ENCODE assay signal across 9 mouse cellular contexts in genomic region chr13:21171156-21171530, GRCm38 (mm10). TPM values are rescaled to one million over a fixed set of nuclear protein-coding genes. Genes with fewer than 3 reads are reported as not detected.
DNase-seq lines count a peak whose midpoint lies in the region; ATAC-seq and TF ChIP-seq lines count a peak whose summit lies in the region.
"Had no signal": no experiment of that assay in that cellular context is flagged by ENCODE, and none has a peak within 500 bp of the region (broad histone marks: within the 10 kb centered on the region; RNA-seq: fewer than 3 reads in every experiment).

No protein-coding gene starts in this region.

- H3K27ac ChIP-seq in heart, embryonic 13.5 days (replicated peaks): peak overlapping the region; percentile 46; the same call in 1 of the 2 replicates
- no peak overlapping the region for H3K27ac ChIP-seq in heart, adult 2 months
- H3K27ac ChIP-seq in MEL (ENCODE audit: control insufficient read depth, low read depth, low read length): no peak overlapping the region
- H3K27ac ChIP-seq in embryonic fibroblast, embryonic 13.5 days (ENCODE audit: insufficient read depth, low read length): no peak overlapping the region
- H3K27ac ChIP-seq in limb, embryonic 14.5 days (replicated peaks; ENCODE audit: low read depth, low read length): no peak overlapping the region

- no peak for TF ChIP-seq CTCF in heart, adult 2 months (IDR thresholded peaks at IDR 0.05)
- TF ChIP-seq CTCF in MEL (IDR thresholded peaks at IDR 0.05 in 2 of 3, conservative IDR thresholded peaks at IDR 0.05 in 1 of 3; ENCODE audit: control insufficient read depth in 1 of 3, insufficient read depth in 1 of 3, low read depth in 2 of 3, low read length in 3 of 3, poor library complexity in 1 of 3, severe bottlenecking in 1 of 3): no peak
- no peak for TF ChIP-seq CTCF in embryonic fibroblast, embryonic 13.5 days (IDR thresholded peaks at IDR 0.05; ENCODE audit: borderline replicate concordance, insufficient read depth, low read length)

- no peaks in the 10 kb centered on the region for H3K36me3 ChIP-seq in heart, embryonic 13.5 days
- no peaks in the 10 kb centered on the region for H3K36me3 ChIP-seq in heart, adult 2 months (ENCODE audit: control insufficient read depth, insufficient read depth, low read length)
- peaks cover 0 to 12% of the 10 kb centered on the region in 2 experiments; a peak in 2 of 4 replicates for H3K36me3 ChIP-seq in MEL (ENCODE audit: control insufficient read depth in 1 of 2, insufficient read depth in 2 of 2, low read length in 2 of 2)
- H3K36me3 ChIP-seq in limb, embryonic 14.5 days (ENCODE audit: control insufficient read depth, insufficient read depth, low read length): no peaks in the 10 kb centered on the region
- no peaks in the 10 kb centered on the region for H3K36me3 ChIP-seq in splenic B cell, adult 2 months (ENCODE audit: control insufficient read depth, insufficient read depth, low read length, poor library complexity, severe bottlenecking)

- DNase-seq in heart, adult 2 months: no peak
- peak; percentile 82 for DNase-seq in MEL (ENCODE audit: low read depth, low spot score)
- peak; percentile 23 for DNase-seq in limb, embryonic 14.5 days (ENCODE audit: low spot score)
- DNase-seq in splenic B cell, adult 2 months (ENCODE audit: low read depth, low spot score): peak; percentile 15
- no peak for DNase-seq in lung, postnatal 36 days

- TF ChIP-seq POLR2A in heart, adult 2 months (IDR thresholded peaks at IDR 0.05; ENCODE audit: insufficient read depth, low read depth, low read length): no peak
- TF ChIP-seq POLR2A in MEL (IDR thresholded peaks at IDR 0.05; ENCODE audit: control insufficient read depth in 1 of 2, insufficient read depth in 1 of 2, low read depth in 1 of 2, low read length in 2 of 2, poor library complexity in 1 of 2): no peak
- no peak for TF ChIP-seq POLR2A in embryonic fibroblast, embryonic 13.5 days (IDR thresholded peaks at IDR 0.05; ENCODE audit: low read depth, low read length)
- no peak for TF ChIP-seq POLR2A in limb, embryonic 14.5 days (IDR thresholded peaks at IDR 0.05; ENCODE audit: borderline replicate concordance, extremely low read depth, insufficient read depth, insufficient read length)

- TF ChIP-seq RAD21 in MEL (IDR thresholded peaks at IDR 0.05; ENCODE audit: low read depth, low read length): no peak

- H3K9ac ChIP-seq in heart, embryonic 13.5 days: peak overlapping the region; percentile 73
- no peak overlapping the region for H3K9ac ChIP-seq in heart, adult 2 months (ENCODE audit: low read depth, low read length)
- H3K9ac ChIP-seq in MEL (ENCODE audit: control insufficient read depth, low read depth, low read length, poor library complexity, severe bottlenecking): peak overlapping the region; percentile 53
- H3K9ac ChIP-seq in limb, embryonic 14.5 days (ENCODE audit: low read depth, low read length, severe bottlenecking): no peak overlapping the region

- no peaks in the 10 kb centered on the region for H3K9me3 ChIP-seq in heart, embryonic 13.5 days
- no peaks in the 10 kb centered on the region for H3K9me3 ChIP-seq in MEL (replicated peaks; ENCODE audit: insufficient read depth, low read length)
- no peaks in the 10 kb centered on the region for H3K9me3 ChIP-seq in limb, embryonic 14.5 days (ENCODE audit: control insufficient read depth, low read length)

- H3K4me2 ChIP-seq in heart, embryonic 13.5 days: peak overlapping the region; percentile 85
- H3K4me2 ChIP-seq in limb, embryonic 14.5 days (replicated peaks; ENCODE audit: low read depth, low read length, severe bottlenecking): peak overlapping the region; percentile 67

- H3K4me1 ChIP-seq in heart, embryonic 13.5 days: peaks cover 30% of the 10 kb centered on the region
- H3K4me1 ChIP-seq in heart, adult 2 months (ENCODE audit: control insufficient read depth, insufficient read depth, low read length): no peaks in the 10 kb centered on the region; the same call in 1 of the 2 replicates
- H3K4me1 ChIP-seq in MEL (ENCODE audit: control insufficient read depth in 1 of 2, insufficient read depth in 2 of 2, low read length in 2 of 2): peaks cover 0 to 7% of the 10 kb centered on the region in 2 experiments; a peak in 2 of 4 replicates
- 0 out of 2 replicates have a peak, but pooled peaks cover 2% of the 10 kb centered on the region for H3K4me1 ChIP-seq in embryonic fibroblast, embryonic 13.5 days (ENCODE audit: control insufficient read depth, insufficient read depth, low read length)
- H3K4me1 ChIP-seq in limb, embryonic 14.5 days (ENCODE audit: control insufficient read depth, insufficient read depth, low read length): peaks cover 6% of the 10 kb centered on the region; the same call in 1 of the 2 replicates

- H3K4me3 ChIP-seq in heart, embryonic 13.5 days: peak overlapping the region; percentile 68
- H3K4me3 ChIP-seq in heart, adult 2 months: no peak overlapping the region
- H3K4me3 ChIP-seq in MEL (ENCODE audit: control insufficient read depth in 1 of 2, insufficient read depth in 1 of 2, low read depth in 2 of 2, low read length in 2 of 2): peak overlapping the region; percentile 60 to 61
- H3K4me3 ChIP-seq in embryonic fibroblast, embryonic 13.5 days (ENCODE audit: insufficient read depth, low read length): peak overlapping the region; percentile 11; the same call in 1 of the 2 replicates
- peak overlapping the region; percentile 54 for H3K4me3 ChIP-seq in limb, embryonic 14.5 days (replicated peaks; ENCODE audit: low read length)

- intact Hi-C loops in heart, adult 2 months (cut with DNase I): loop anchor here (2.0 to 10.0 kb wide), 5 partner anchors 106 to 1076 kb away; partner anchors contain the start of genes Elmo1 and Zscan26

- no peaks in the 10 kb centered on the region for H3K27me3 ChIP-seq in heart, embryonic 13.5 days (replicated peaks)
- H3K27me3 ChIP-seq in heart, adult 2 months (ENCODE audit: control insufficient read depth, insufficient read depth, low read length): no peaks in the 10 kb centered on the region
- H3K27me3 ChIP-seq in MEL (ENCODE audit: control insufficient read depth in 1 of 2, insufficient read depth in 2 of 2, low read length in 2 of 2): no peaks in the 10 kb centered on the region
- no peaks in the 10 kb centered on the region for H3K27me3 ChIP-seq in limb, embryonic 14.5 days (ENCODE audit: control insufficient read depth, insufficient read depth, low read length)
- H3K27me3 ChIP-seq in splenic B cell, adult 2 months (ENCODE audit: control insufficient read depth, insufficient read depth, low read length, poor library complexity, severe bottlenecking): no peaks in the 10 kb centered on the region
- H3K27me3 ChIP-seq: Patski had no signal

- 11% methylated on average over 15 of the region's 15 CpGs for WGBS in heart, embryonic 13.5 days
- WGBS in heart, adult 2 months: 26% methylated on average over 15 of the region's 15 CpGs
- 8% methylated on average over 15 of the region's 15 CpGs for WGBS in limb, embryonic 14.5 days

- TF ChIP-seq EP300 in heart, adult 2 months (IDR thresholded peaks at IDR 0.05; ENCODE audit: insufficient read depth, low read depth, low read length): no peak
- no peak for TF ChIP-seq EP300 in MEL (IDR thresholded peaks at IDR 0.05; ENCODE audit: low read depth in 1 of 2, low read length in 2 of 2)

- H3K79me2 ChIP-seq in heart, adult 2 months (replicated peaks; ENCODE audit: control insufficient read depth, insufficient read depth, low read length): no peaks in the 10 kb centered on the region
- H3K79me2 ChIP-seq in MEL (ENCODE audit: control insufficient read depth, insufficient read depth, low read length, poor library complexity): no peaks in the 10 kb centered on the region

- no peak for ATAC-seq in heart, embryonic 13.5 days (ENCODE audit: extremely low read depth, insufficient number of reproducible peaks, low FRiP score, low TSS enrichment)
- no peak for ATAC-seq in limb, embryonic 14.5 days (ENCODE audit: low FRiP score, low read depth)
- ATAC-seq in frontal cortex, adult (ENCODE audit: low TSS enrichment): no peak
- ATAC-seq: Patski had no signal

RNA-seq across cellular contexts. Expression of gene Trim27, which starts 8.1 kb away (rescaled TPM):
- polyA plus RNA-seq in heart, embryonic 13.5 days (2015; fragmentation: Nextera tagmentation; extraction: Ambion mirVana): 80.3 and 83.4 TPM in 2 replicates
- total RNA-seq in heart, adult 2 months (2021): 10 to 100 TPM; 18.8 to 19.8 TPM
- 13.5 and 17.2 TPM in 2 replicates for polyA plus RNA-seq in heart, adult 2 months (2012; rRNA removed)
- 257 and 258 TPM in 2 replicates for total RNA-seq in MEL (2012; rRNA removed)
- 100 to 1,000 TPM; 311 to 339 TPM for polyA plus RNA-seq in MEL (2012; ENCODE audit: insufficient read depth in 1 of 2, insufficient read length in 2 of 2, low read depth in 1 of 2, low replicate concordance in 2 of 2, missing spikeins in 1 of 2)
- 52.0 and 61.4 TPM in 2 replicates for polyA plus RNA-seq in embryonic fibroblast, embryonic 13.5 days (2011; ENCODE audit: insufficient read length, low read depth, missing spikeins)
- 101 and 110 TPM in 2 replicates for polyA plus RNA-seq in limb, embryonic 14.5 days (2012; rRNA removed)
- 123 and 137 TPM in 2 replicates for polyA plus RNA-seq in limb, embryonic 14.5 days (2014; fragmentation: Nextera tagmentation; extraction: Ambion mirVana)

RNA-seq across cellular contexts. Expression of gene Olfr1368, which starts 25.5 kb away (rescaled TPM):
- not detected in 2 replicates for polyA plus RNA-seq in heart, embryonic 13.5 days (2015; fragmentation: Nextera tagmentation; extraction: Ambion mirVana)
- total RNA-seq in heart, adult 2 months (2021): not detected
- not detected in 2 replicates for polyA plus RNA-seq in heart, adult 2 months (2012; rRNA removed)
- total RNA-seq in MEL (2012; rRNA removed): not detected in 2 replicates
- not detected for polyA plus RNA-seq in MEL (2012; ENCODE audit: insufficient read depth in 1 of 2, insufficient read length in 2 of 2, low read depth in 1 of 2, low replicate concordance in 2 of 2, missing spikeins in 1 of 2)
- polyA plus RNA-seq in embryonic fibroblast, embryonic 13.5 days (2011; ENCODE audit: insufficient read length, low read depth, missing spikeins): not detected in 2 replicates
- not detected in 2 replicates for polyA plus RNA-seq in limb, embryonic 14.5 days (2012; rRNA removed)
- not detected in 2 replicates for polyA plus RNA-seq in limb, embryonic 14.5 days (2014; fragmentation: Nextera tagmentation; extraction: Ambion mirVana)
- polyA plus RNA-seq: Patski had no signal

RNA-seq across cellular contexts. Expression of gene Olfr263, which starts 41.7 kb away (rescaled TPM):
- polyA plus RNA-seq in heart, embryonic 13.5 days (2015; fragmentation: Nextera tagmentation; extraction: Ambion mirVana): not detected in 2 replicates
- total RNA-seq in heart, adult 2 months (2021): not detected
- not detected in 2 replicates for polyA plus RNA-seq in heart, adult 2 months (2012; rRNA removed)
- total RNA-seq in MEL (2012; rRNA removed): not detected in 2 replicates
- not detected for polyA plus RNA-seq in MEL (2012; ENCODE audit: insufficient read depth in 1 of 2, insufficient read length in 2 of 2, low read depth in 1 of 2, low replicate concordance in 2 of 2, missing spikeins in 1 of 2)
- not detected in 2 replicates for polyA plus RNA-seq in embryonic fibroblast, embryonic 13.5 days (2011; ENCODE audit: insufficient read length, low read depth, missing spikeins)
- polyA plus RNA-seq in limb, embryonic 14.5 days (2012; rRNA removed): not detected in 2 replicates
- not detected in 2 replicates for polyA plus RNA-seq in limb, embryonic 14.5 days (2014; fragmentation: Nextera tagmentation; extraction: Ambion mirVana)
- polyA plus RNA-seq: Patski had no signal

RNA-seq across cellular contexts. Expression of gene Olfr1369-ps1, which starts 59.9 kb away (rescaled TPM):
- 0.04 TPM in 1 of 2 replicates, not detected in the other for polyA plus RNA-seq in heart, embryonic 13.5 days (2015; fragmentation: Nextera tagmentation; extraction: Ambion mirVana)
- total RNA-seq in heart, adult 2 months (2021): not detected
- not detected in 2 replicates for polyA plus RNA-seq in heart, adult 2 months (2012; rRNA removed)
- not detected in 2 replicates for total RNA-seq in MEL (2012; rRNA removed)
- under 1 TPM in 1 of 2 experiments, not detected in 1; 0.74 TPM for polyA plus RNA-seq in MEL (2012; ENCODE audit: insufficient read depth in 1 of 2, insufficient read length in 2 of 2, low read depth in 1 of 2, low replicate concordance in 2 of 2, missing spikeins in 1 of 2)
- not detected in 2 replicates for polyA plus RNA-seq in embryonic fibroblast, embryonic 13.5 days (2011; ENCODE audit: insufficient read length, low read depth, missing spikeins)
- polyA plus RNA-seq in limb, embryonic 14.5 days (2012; rRNA removed): not detected in 2 replicates
- not detected in 2 replicates for polyA plus RNA-seq in limb, embryonic 14.5 days (2014; fragmentation: Nextera tagmentation; extraction: Ambion mirVana)

Comparison
In these comparisons a context has a peak if more than half of its experiments do, and no peak if none do; other contexts are left out.
1. H3K9ac ChIP-seq: peak in heart, embryonic 13.5 days (single experiment) and MEL (single experiment); none in heart, adult 2 months (single experiment) and limb, embryonic 14.5 days (single experiment).
2. DNase-seq: peak in MEL (single experiment), limb, embryonic 14.5 days (single experiment) and splenic B cell, adult 2 months (single experiment); none in heart, adult 2 months (0 of 2) and lung, postnatal 36 days (single experiment).